Mouse (Mus musculus): Measurements from ENCODE around the gene Fbxo5.
A peak's percentile ranks its signal among the peaks of the same experiment; 100 is the strongest.

Gene Fbxo5

GRCm38 (mm10) chr10:5805243-5805730 is at the start of gene Fbxo5:
TSS of gene Fbxo5 (minus strand) at chr10:5805600.
- peak; percentile 99 for DNase-seq (ENCODE audit: low read depth)

- no peak for DNase-seq (ENCODE audit: low read depth)
Observed at GRCm38 (mm10) chr10:5853290-5853868, 48.0 kb upstream of the Fbxo5 start.

GRCm38 (mm10) chr10:5846939-5847338 is 41.5 kb upstream of the Fbxo5 start:
- DNase-seq (ENCODE audit: low read depth) = peak; percentile 55

GRCm38 (mm10) chr10:5841369-5841768 is 36.0 kb upstream of the Fbxo5 start:
- DNase-seq (ENCODE audit: low read depth) = peak; percentile 83

GRCm38 (mm10) chr10:5826336-5827025 is 21.1 kb upstream of the Fbxo5 start:
- DNase-seq (ENCODE audit: low read depth) = no peak

GRCm38 (mm10) chr10:5824779-5825178 is 19.4 kb upstream of the Fbxo5 start:
- peak; percentile 90 for DNase-seq (ENCODE audit: low read depth)

- peak; percentile 99 for DNase-seq (ENCODE audit: low read depth)
Observed at GRCm38 (mm10) chr10:5823740-5824491, 18.5 kb upstream of the Fbxo5 start, which contains the start of gene Mtrf1l. TSS of gene Mtrf1l (minus strand) at chr10:5823910.

- DNase-seq (ENCODE audit: low read depth) = no peak
Observed at GRCm38 (mm10) chr10:5823291-5823739, 17.9 kb upstream of the Fbxo5 start.

- DNase-seq (ENCODE audit: low read depth) = no peak
Observed at GRCm38 (mm10) chr10:5818772-5819171, 13.4 kb upstream of the Fbxo5 start.

- no peak for DNase-seq (ENCODE audit: low read depth)
Observed at GRCm38 (mm10) chr10:5815968-5816367, 10.6 kb upstream of the Fbxo5 start.

GRCm38 (mm10) chr10:5813724-5814123 is 8.3 kb upstream of the Fbxo5 start:
- no peak for DNase-seq (ENCODE audit: low read depth)

- DNase-seq (ENCODE audit: low read depth) = no peak
Observed at GRCm38 (mm10) chr10:5807683-5808082, 2.3 kb upstream of the Fbxo5 start.

GRCm38 (mm10) chr10:5806996-5807395 is 1.6 kb upstream of the Fbxo5 start:
- DNase-seq (ENCODE audit: low read depth) = no peak

- no peak for DNase-seq (ENCODE audit: low read depth)
Observed at GRCm38 (mm10) chr10:5806416-5806815, 1.0 kb upstream of the Fbxo5 start.

- peak; percentile 99 for DNase-seq (ENCODE audit: low read depth)
Observed at GRCm38 (mm10) chr10:5805731-5806307, 419 bp upstream of the Fbxo5 start.

GRCm38 (mm10) chr10:5804691-5805156 is 676 bp downstream of the Fbxo5 start:
- peak; percentile 44 for DNase-seq (ENCODE audit: low read depth)

- DNase-seq (ENCODE audit: low read depth) = no peak
Observed at GRCm38 (mm10) chr10:5803739-5804138, 1.7 kb downstream of the Fbxo5 start.

- peak; percentile 41 for DNase-seq (ENCODE audit: low read depth)
Observed at GRCm38 (mm10) chr10:5802866-5803265, 2.5 kb downstream of the Fbxo5 start.

GRCm38 (mm10) chr10:5800490-5800889 is 4.9 kb downstream of the Fbxo5 start:
- DNase-seq (ENCODE audit: low read depth) = peak; percentile 73

GRCm38 (mm10) chr10:5798069-5798468 is 7.3 kb downstream of the Fbxo5 start:
- DNase-seq (ENCODE audit: low read depth) = no peak

GRCm38 (mm10) chr10:5790657-5791056 is 14.7 kb downstream of the Fbxo5 start:
- DNase-seq (ENCODE audit: low read depth) = peak; percentile 51

GRCm38 (mm10) chr10:5786923-5787322 is 18.5 kb downstream of the Fbxo5 start:
- DNase-seq (ENCODE audit: low read depth) = peak; percentile 49
